Mouse (Mus musculus) liver, postnatal 0 days (tissue): Measurements from ENCODE around the gene Urad.

Experiments
- CTCF ChIP-seq: sonication (generic); IDR thresholded peaks from 2 replicates; pipeline ENCODE4 v1.5.1; 2016; ENCODE audit warnings: antibody characterized with exemption, low read depth
- EP300 ChIP-seq: IDR thresholded peaks from 2 replicates; pipeline ENCODE4 v1.6.1; 2016; ENCODE audit warnings: antibody characterized with exemption, low read depth, mild to moderate bottlenecking

- TF ChIP-seq CTCF (no peak), EP300 (no peak)
These were observed 16.2 kb downstream of the Urad start for GRCm38 (mm10) chr5:147305856-147306637.
